Mouse (Mus musculus) hindbrain, postnatal 0 days (tissue): ENCODE measurements around the gene Cby1. TPM values are rescaled to one million over a fixed set of nuclear protein-coding genes. Genes with fewer than 3 reads are reported as not detected.

Experiments
- ATAC-seq: fragments of 200-750 bp; cut with Nextera tagmentation; 2 replicates; pipeline ENCODE4 v1.8.0; 2017; ENCODE audit warnings: mild to moderate bottlenecking, moderate TSS enrichment, moderate library complexity
- DNase-seq: peaks from one replicate; pipeline ENCODE4 v3.0.0-alpha.2; 2015; ENCODE audit warnings: low spot score
- H3K27ac ChIP-seq: fragments of 300-500 bp; sonication (generic); 2 replicates; pipeline ENCODE4 v1.5.1; 2014; ENCODE audit warnings: mild to moderate bottlenecking
- H3K27me3 ChIP-seq: fragments of 300-500 bp; sonication (generic); 2 replicates; pipeline ENCODE4 v1.6.1; 2014; ENCODE audit warnings: low read length, mixed read lengths; ENCODE audit not compliant: insufficient read depth
- H3K36me3 ChIP-seq: fragments of 300-500 bp; sonication (generic); 2 replicates; pipeline ENCODE4 v1.6.1; 2014; ENCODE audit warnings: low read length, mixed read lengths; ENCODE audit not compliant: insufficient read depth
- H3K4me1 ChIP-seq: fragments of 300-500 bp; sonication (generic); 2 replicates; pipeline ENCODE4 v1.6.1; 2014; ENCODE audit warnings: antibody characterized with exemption, low read length, mixed read lengths; ENCODE audit not compliant: insufficient read depth
- H3K4me2 ChIP-seq: fragments of 300-500 bp; sonication (generic); 2 replicates; pipeline ENCODE4 v1.6.1; 2014; ENCODE audit warnings: low read depth, mild to moderate bottlenecking, low read length, moderate library complexity, mixed read lengths
- H3K4me3 ChIP-seq: fragments of 300-500 bp; sonication (generic); 2 replicates; pipeline ENCODE4 v1.5.1; 2014; ENCODE audit warnings: low read length
- H3K9ac ChIP-seq: fragments of 300-500 bp; sonication (generic); replicated peaks from 2 replicates; pipeline ENCODE4 v1.6.1; 2014; ENCODE audit warnings: mild to moderate bottlenecking, low read length, moderate library complexity, mixed read lengths
- H3K9me3 ChIP-seq: fragments of 300-500 bp; sonication (generic); 2 replicates; pipeline ENCODE4 v1.6.1; 2016; ENCODE audit warnings: low read length, mixed read lengths
- CTCF ChIP-seq: IDR thresholded peaks from 2 replicates; pipeline ENCODE4 v1.5.1; 2016; ENCODE audit warnings: antibody characterized with exemption, control low read depth, low read depth
- WGBS: fragments of 180-500 bp; shearing (Covaris S2); extraction: QIAGEN DNeasy Blood & Tissue Kit; methylation state at CpG from one replicate; pipeline ENCODE4 v1.1.7; 2014; 5-methylcytosine and 5-hydroxymethylcytosine counted together
- polyA plus RNA-seq: library from polyadenylated mRNA; unstranded; fragments of >200 nt; fragmentation: Nextera tagmentation; extraction: Ambion mirVana; gene quantifications from 2 replicates; pipeline ENCODE4 v1.2.1, GENCODE M21; 2015
- total RNA-seq: library from RNA; depleted of rRNA; stranded (reverse); fragments of >200 nt; gene quantifications from 2 replicates; pipeline ENCODE4 v1.2.3, GENCODE M21; 2014; rRNA removed

Cby1 gene
- total and polyA plus RNA-seq, 2 experiments from 2014 or later = 48.2 to 92.0 TPM

- no peak for TF ChIP-seq CTCF
- Histone ChIP-seq H3K36me3 (no peaks in the 10 kb centered on the region; the same call in 1 of the 2 replicates), H3K4me1 (0 out of 2 replicates have a peak, but pooled peaks cover 4% of the 10 kb centered on the region), H3K4me2 (no peak overlapping the region), H3K27me3 (no peaks in the 10 kb centered on the region), H3K4me3 (no peak overlapping the region), H3K9ac (no peak overlapping the region), H3K27ac (peak overlapping the region; percentile 75), H3K9me3 (no peaks in the 10 kb centered on the region)
- WGBS = 39% methylated on average over 6 of the region's 6 CpGs
- ATAC-seq (peak; percentile 74), DNase-seq (peak; percentile 64)
Measured at GRCm38 (mm10) chr15:79697011-79697410, 38.0 kb downstream of the Cby1 start.

GRCm38 (mm10) chr15:79697558-79698187 lies 38.7 kb downstream of the Cby1 start:
- Histone ChIP-seq H3K4me2 (no peak overlapping the region), H3K27ac (peak overlapping the region; percentile 75), H3K9me3 (no peaks in the 10 kb centered on the region), H3K9ac (no peak overlapping the region), H3K4me1 (0 out of 2 replicates have a peak, but pooled peaks cover 4% of the 10 kb centered on the region), H3K4me3 (no peak overlapping the region), H3K27me3 (no peaks in the 10 kb centered on the region), H3K36me3 (no peaks in the 10 kb centered on the region; the same call in 1 of the 2 replicates)
- ATAC-seq (peak; percentile 62), DNase-seq (no peak)
- WGBS = 69% methylated on average over 9 of the region's 9 CpGs
- no peak for TF ChIP-seq CTCF

- Histone ChIP-seq H3K4me2 (no peak overlapping the region), H3K4me3 (no peak overlapping the region), H3K36me3 (peaks cover 32% of the 10 kb centered on the region), H3K4me1 (no peaks in the 10 kb centered on the region), H3K9me3 (no peaks in the 10 kb centered on the region), H3K9ac (no peak overlapping the region), H3K27me3 (no peaks in the 10 kb centered on the region), H3K27ac (no peak overlapping the region)
- TF ChIP-seq CTCF = no peak
- 81% methylated on average over 17 of the region's 17 CpGs for WGBS
- ATAC-seq (no peak), DNase-seq (no peak)
Measured at GRCm38 (mm10) chr15:79706603-79707214, 47.7 kb downstream of the Cby1 start.

- no peak overlapping the region for H3K4me3 ChIP-seq
- H3K9me3 ChIP-seq = no peaks in the 10 kb centered on the region
- no peaks in the 10 kb centered on the region for H3K4me1 ChIP-seq
- no peaks in the 10 kb centered on the region for H3K27me3 ChIP-seq
- no peak overlapping the region for H3K9ac ChIP-seq
- no peak overlapping the region for H3K4me2 ChIP-seq
- ATAC-seq = no peak
- WGBS = 94% methylated on average over 5 of the region's 5 CpGs
- peaks cover 47% of the 10 kb centered on the region for H3K36me3 ChIP-seq
- no peak for DNase-seq
- H3K27ac ChIP-seq = no peak overlapping the region
- TF ChIP-seq CTCF = no peak
Measured at GRCm38 (mm10) chr15:79708229-79708822, 49.3 kb downstream of the Cby1 start.

- DNase-seq (no peak), ATAC-seq (no peak)
- Histone ChIP-seq H3K27me3 (no peaks in the 10 kb centered on the region), H3K4me2 (no peak overlapping the region), H3K9ac (no peak overlapping the region), H3K4me1 (no peaks in the 10 kb centered on the region), H3K4me3 (no peak overlapping the region), H3K9me3 (no peaks in the 10 kb centered on the region), H3K36me3 (peaks cover 65% of the 10 kb centered on the region), H3K27ac (no peak overlapping the region)
- TF ChIP-seq CTCF = no peak
- WGBS = 90% methylated on average over 7 of the region's 7 CpGs
Measured at GRCm38 (mm10) chr15:79715646-79716045, 56.6 kb downstream of the Cby1 start.

GRCm38 (mm10) chr15:79716710-79717109 lies 57.7 kb downstream of the Cby1 start:
- Histone ChIP-seq H3K36me3 (peaks cover 61% of the 10 kb centered on the region), H3K27ac (no peak overlapping the region), H3K9me3 (no peaks in the 10 kb centered on the region), H3K4me2 (no peak overlapping the region), H3K4me1 (no peaks in the 10 kb centered on the region), H3K27me3 (no peaks in the 10 kb centered on the region), H3K4me3 (no peak overlapping the region), H3K9ac (no peak overlapping the region)
- 84% methylated on average over 6 of the region's 6 CpGs for WGBS
- DNase-seq (no peak), ATAC-seq (no peak)
- no peak for TF ChIP-seq CTCF

Other genes with a start within 250 kb of the Cby1 start
- gene Csnk1e, start 203.6 kb upstream of the Cby1 start, total RNA-seq = 323 and 374 TPM in 2 replicates
- 158 and 178 TPM in 2 replicates for gene Csnk1e, start 203.6 kb upstream of the Cby1 start, polyA plus RNA-seq
- 0.50 and 0.94 TPM in 2 replicates for gene Kcnj4, start 154.0 kb upstream of the Cby1 start, total RNA-seq
- not detected in 2 replicates for gene Kcnj4, start 154.0 kb upstream of the Cby1 start, polyA plus RNA-seq
- gene Kdelr3, start 142.8 kb upstream of the Cby1 start, total RNA-seq = 6.4 and 9.6 TPM in 2 replicates
- 8.1 and 9.5 TPM in 2 replicates for gene Kdelr3, start 142.8 kb upstream of the Cby1 start, polyA plus RNA-seq
- gene Ddx17, start 112.5 kb upstream of the Cby1 start, total RNA-seq = 291 and 334 TPM in 2 replicates
- gene Ddx17, start 112.5 kb upstream of the Cby1 start, polyA plus RNA-seq = 33.5 and 34.2 TPM in 2 replicates
- 0.36 and 0.37 TPM in 2 replicates for gene Dmc1, start 54.1 kb upstream of the Cby1 start, total RNA-seq
- gene Dmc1, start 54.1 kb upstream of the Cby1 start, polyA plus RNA-seq = 1.1 and 1.4 TPM in 2 replicates
- gene Fam227a, start 243 bp upstream of the Cby1 start, total RNA-seq = 6.4 and 8.4 TPM in 2 replicates
- 2.1 and 3.1 TPM in 2 replicates for gene Fam227a, start 243 bp upstream of the Cby1 start, polyA plus RNA-seq
- 139 and 149 TPM in 2 replicates for gene Tomm22, start 11.7 kb downstream of the Cby1 start, total RNA-seq
- 239 and 241 TPM in 2 replicates for gene Tomm22, start 11.7 kb downstream of the Cby1 start, polyA plus RNA-seq
- gene Josd1, start 28.7 kb downstream of the Cby1 start, total RNA-seq = 53.3 and 57.9 TPM in 2 replicates
- gene Josd1, start 28.7 kb downstream of the Cby1 start, polyA plus RNA-seq = 18.1 and 20.0 TPM in 2 replicates
- 88.2 and 91.7 TPM in 2 replicates for gene Gtpbp1, start 31.6 kb downstream of the Cby1 start, total RNA-seq
- gene Gtpbp1, start 31.6 kb downstream of the Cby1 start, polyA plus RNA-seq = 36.7 and 38.3 TPM in 2 replicates
- gene Sun2, start 83.3 kb downstream of the Cby1 start, total RNA-seq = 43.6 and 45.4 TPM in 2 replicates
- gene Sun2, start 83.3 kb downstream of the Cby1 start, polyA plus RNA-seq = 4.5 and 5.5 TPM in 2 replicates
- 42.7 and 50.3 TPM in 2 replicates for gene Dnal4, start 118.7 kb downstream of the Cby1 start, total RNA-seq
- 54.0 and 56.7 TPM in 2 replicates for gene Dnal4, start 118.7 kb downstream of the Cby1 start, polyA plus RNA-seq
- 226 and 245 TPM in 2 replicates for gene Nptxr, start 145.6 kb downstream of the Cby1 start, total RNA-seq
- 59.9 and 68.5 TPM in 2 replicates for gene Nptxr, start 145.6 kb downstream of the Cby1 start, polyA plus RNA-seq
- 5.4 and 12.6 TPM in 2 replicates for gene Npcd, start 175.0 kb downstream of the Cby1 start, total RNA-seq
- 2.4 and 2.7 TPM in 2 replicates for gene Npcd, start 175.0 kb downstream of the Cby1 start, polyA plus RNA-seq
- gene Cbx6, start 175.5 kb downstream of the Cby1 start, total RNA-seq = 92.4 and 107 TPM in 2 replicates
- gene Cbx6, start 175.5 kb downstream of the Cby1 start, polyA plus RNA-seq = 51.6 and 56.6 TPM in 2 replicates
- 3.5 and 5.3 TPM in 2 replicates for gene Apobec3, start 232.5 kb downstream of the Cby1 start, total RNA-seq
- gene Apobec3, start 232.5 kb downstream of the Cby1 start, polyA plus RNA-seq = 3.9 and 4.5 TPM in 2 replicates